Mouse (Mus musculus) cerebellum, adult 9-10 months (tissue): ENCODE measurements around the gene Atxn1.

Experiments
- DNase-seq: peaks from one replicate; pipeline ENCODE4 v3.0.0; 2022

Atxn1 gene

DNA sequence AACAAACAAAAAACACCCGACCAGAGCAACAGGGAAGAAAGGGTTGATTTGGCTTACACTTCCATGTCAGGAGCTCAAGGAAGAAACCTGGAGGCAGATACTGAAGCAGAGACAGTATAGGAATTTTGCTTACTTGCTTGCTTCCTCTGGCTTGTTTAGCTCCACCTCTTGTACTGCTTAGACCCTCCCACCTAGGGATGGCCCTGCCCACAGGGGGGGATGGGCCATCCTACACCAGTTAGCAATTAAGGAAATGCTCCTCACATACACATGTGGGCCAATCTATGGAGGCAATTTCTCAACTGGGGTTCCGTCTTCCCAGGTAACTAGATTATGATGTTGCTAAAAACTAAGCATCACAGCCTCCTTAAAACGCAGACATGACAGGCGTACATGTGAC lies 39.5 kb downstream of the Atxn1 start:
- no peak for DNase-seq

DNA sequence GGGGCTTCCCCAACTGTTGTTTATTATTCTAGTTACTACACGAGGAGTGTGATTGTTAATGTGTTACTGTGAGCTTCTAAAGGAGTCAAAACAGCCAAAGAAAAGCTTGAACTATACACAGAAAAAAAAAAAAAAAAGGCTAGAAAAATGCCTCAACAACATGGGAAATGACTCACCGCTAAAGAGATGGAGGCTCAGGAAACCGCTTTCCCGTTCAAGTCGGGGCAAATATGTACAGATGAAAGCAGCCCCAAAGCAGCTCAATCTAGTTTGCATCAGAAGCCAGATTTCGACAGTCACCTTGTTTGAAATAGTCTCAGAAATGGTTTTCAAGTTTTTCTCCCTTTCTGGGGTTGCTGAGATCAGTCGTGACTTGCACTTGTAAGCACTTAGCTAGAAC lies 40.3 kb downstream of the Atxn1 start:
- DNase-seq, result no peak

GRCm38 (mm10) chr13:45923086-45923485 lies 41.7 kb downstream of the Atxn1 start:
- DNase-seq, result no peak

GRCm38 (mm10) chr13:45922467-45922866 lies 42.3 kb downstream of the Atxn1 start:
- no peak for DNase-seq

DNA sequence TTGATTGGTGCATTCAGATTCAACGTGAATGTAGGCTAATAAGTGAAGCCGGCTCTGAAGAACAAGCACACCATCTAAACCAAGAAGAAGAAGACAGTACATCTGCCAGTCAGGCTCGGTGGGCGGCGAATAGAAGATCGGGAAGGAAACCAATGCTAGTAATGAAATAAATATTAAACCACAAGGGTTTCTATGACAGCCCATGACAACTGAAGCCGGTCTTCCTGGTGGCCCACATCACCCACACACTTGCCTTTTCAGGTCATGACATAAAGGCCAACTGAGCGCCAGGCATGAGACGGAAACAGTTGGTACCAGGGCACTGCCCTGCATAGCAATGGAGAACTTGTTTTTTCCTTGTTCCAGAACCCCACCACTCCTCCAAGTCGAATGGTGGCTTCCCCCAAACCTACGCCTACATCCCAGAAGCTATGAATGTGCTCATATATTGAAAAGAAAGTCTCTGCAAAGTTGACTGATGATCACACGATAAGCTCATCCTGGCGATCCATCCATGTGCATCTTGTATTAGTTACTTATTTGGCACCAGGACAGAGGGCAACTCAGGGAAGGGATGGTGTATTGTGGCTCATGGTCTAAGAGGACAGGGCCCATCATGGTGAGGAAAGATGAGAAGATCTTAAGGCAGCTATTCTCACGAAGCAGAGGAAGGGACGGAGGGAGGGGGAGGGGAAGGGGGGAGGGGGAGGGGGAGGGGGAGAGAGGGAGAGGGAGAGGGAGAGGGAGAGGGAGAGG lies 45.7 kb downstream of the Atxn1 start:
- no peak for DNase-seq

- no peak for DNase-seq
These were observed 46.8 kb downstream of the Atxn1 start for GRCm38 (mm10) chr13:45918006-45918380.

- no peak for DNase-seq
These were observed 47.5 kb downstream of the Atxn1 start for GRCm38 (mm10) chr13:45917058-45918005.

GRCm38 (mm10) chr13:45915921-45916320 lies 48.9 kb downstream of the Atxn1 start:
- DNase-seq, result peak; percentile 63

DNA sequence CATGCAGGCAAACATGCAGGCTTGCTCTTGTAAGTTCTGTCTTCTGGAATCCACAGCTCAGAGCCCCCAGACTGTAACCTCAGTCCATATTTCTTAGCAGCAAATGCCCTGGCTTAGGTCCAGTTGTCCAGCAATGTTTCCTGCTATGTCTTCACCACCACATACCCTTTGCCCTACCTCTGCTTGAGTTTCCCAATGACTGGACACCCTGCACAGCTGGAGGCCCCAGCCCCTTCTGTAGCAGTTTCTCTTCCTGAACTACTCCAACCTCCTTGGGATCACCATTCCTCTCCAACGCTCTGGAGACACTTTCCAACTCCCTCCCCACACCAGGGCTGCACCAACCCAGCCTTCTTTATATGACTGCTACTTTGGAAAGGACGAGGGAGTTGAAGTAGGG lies 49.8 kb downstream of the Atxn1 start:
- DNase-seq, result no peak

DNA sequence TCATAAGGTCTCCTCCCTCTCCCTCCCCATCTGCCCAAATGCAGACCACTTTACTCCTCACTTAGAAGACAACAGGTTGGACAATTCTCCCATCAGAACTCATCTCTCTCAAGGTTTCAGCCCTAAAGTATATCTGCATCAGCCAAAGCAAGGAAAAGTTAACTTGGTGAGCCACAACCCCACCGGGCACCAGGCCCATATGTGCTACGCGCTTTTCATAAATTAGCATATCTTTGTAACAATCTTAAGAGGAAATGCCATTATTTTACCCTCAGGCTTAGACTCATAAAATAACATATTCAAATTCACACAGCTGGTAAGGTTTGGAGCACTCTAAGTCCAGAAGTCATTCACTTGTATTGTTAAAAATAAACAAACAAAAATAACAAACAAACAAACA lies 50.7 kb downstream of the Atxn1 start:
- DNase-seq, result no peak

GRCm38 (mm10) chr13:45911848-45912247 lies 53.0 kb downstream of the Atxn1 start:
- DNase-seq, result no peak

- DNase-seq, result no peak
These were observed 53.7 kb downstream of the Atxn1 start for GRCm38 (mm10) chr13:45911069-45911468.

DNA sequence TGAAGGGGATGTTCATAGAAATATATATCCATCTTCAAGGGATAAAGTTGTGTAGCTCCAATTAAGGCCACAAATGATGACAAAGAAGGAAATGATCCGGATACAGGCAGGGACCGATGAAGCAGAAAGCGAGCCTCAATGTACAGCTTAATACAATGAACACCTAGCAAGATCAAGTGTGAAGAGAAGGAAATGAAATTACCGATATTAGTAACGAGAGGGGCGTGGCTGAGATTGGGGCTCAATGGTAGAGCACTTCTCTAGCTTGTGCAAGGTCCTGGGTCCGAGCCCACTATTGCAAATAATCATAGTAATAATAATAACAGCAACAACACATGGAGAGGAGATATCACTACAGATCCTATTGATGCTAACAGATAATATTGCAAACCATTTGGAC lies 54.5 kb downstream of the Atxn1 start:
- DNase-seq, result no peak

- DNase-seq, result peak; percentile 72
These were observed 57.6 kb downstream of the Atxn1 start for GRCm38 (mm10) chr13:45907181-45907691.

- no peak for DNase-seq
These were observed 58.2 kb downstream of the Atxn1 start for GRCm38 (mm10) chr13:45906438-45907166.

DNA sequence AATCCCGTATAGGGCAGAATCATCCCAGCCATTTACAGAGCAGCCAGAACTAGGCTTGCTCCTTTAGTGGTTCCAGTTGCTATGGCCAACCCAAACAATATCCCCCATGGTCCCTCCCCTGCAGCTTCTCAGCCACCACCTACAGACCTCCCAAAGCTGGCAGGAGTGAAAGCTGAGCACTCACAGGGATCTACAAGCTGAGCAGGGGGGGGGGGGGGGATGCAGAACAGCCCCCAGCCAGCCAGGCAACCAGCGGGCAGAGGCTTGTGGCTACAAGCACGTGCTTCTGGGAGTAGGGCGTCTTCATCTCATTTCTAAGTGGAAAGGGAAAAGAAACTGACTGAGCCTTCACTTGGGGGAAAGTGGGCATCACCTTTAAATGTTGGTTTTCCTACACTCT lies 59.9 kb downstream of the Atxn1 start:
- no peak for DNase-seq

DNA sequence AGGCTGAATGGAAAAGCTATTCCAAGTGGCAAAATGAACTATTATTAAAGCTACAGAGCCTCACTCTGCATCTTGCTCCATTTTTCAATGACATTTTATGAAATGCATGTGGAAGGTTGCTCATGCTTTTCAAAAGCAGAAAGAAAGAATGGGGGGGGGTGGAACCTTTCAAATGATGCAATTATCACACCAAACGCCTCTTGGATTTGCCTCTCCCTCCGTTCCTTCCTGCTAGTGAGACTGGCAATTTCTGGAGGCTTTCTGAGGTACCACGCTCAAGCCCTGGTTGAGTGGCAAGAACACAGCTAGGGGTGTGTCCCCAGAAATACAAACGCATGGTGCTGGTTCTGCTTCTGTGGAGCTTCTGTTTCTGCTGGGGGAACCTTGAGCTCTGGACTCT lies 60.4 kb downstream of the Atxn1 start:
- DNase-seq, result no peak

GRCm38 (mm10) chr13:45903519-45904274 lies 61.1 kb downstream of the Atxn1 start:
- no peak for DNase-seq

- no peak for DNase-seq
These were observed 62.4 kb downstream of the Atxn1 start for GRCm38 (mm10) chr13:45902457-45902856.

DNA sequence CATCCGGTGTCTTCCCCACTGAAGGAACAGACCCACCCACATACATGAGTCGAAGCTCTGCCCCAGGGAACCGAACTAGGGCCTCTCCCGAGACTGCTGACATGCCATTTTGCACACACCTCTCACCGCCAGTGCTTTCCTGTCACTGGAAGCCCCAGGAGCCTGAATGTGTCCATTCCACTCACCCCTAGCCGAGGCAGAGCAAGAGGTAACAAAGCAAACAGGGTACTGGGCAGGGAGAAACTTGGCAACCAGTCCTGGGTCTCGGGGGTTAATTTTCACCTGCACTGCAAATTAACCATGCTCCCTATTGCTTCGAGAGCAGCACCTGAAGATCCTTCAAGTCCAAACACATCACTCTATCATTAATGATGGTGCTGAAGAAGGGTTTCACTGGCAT lies 64.0 kb downstream of the Atxn1 start:
- DNase-seq, result no peak

GRCm38 (mm10) chr13:45897571-45897970 lies 67.2 kb downstream of the Atxn1 start:
- no peak for DNase-seq

DNA sequence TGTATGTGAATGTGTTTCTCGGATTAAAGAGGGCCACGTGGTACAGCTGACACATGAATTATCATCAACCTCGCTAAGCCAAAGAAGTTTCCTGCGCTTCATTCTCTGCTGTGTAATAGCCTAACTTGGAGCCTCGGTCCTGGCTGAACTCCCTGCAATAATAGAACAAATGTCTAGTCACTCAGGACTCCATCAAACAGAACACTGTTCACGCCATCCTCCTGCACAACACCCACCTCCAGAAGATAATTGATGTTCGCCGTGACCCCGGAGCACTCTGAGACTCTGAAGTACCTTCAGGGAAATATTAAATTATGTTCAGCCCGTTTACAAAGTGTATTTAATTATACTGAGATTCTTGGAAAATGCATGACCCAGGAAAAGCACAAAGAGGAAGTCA lies 70.0 kb downstream of the Atxn1 start:
- DNase-seq, result no peak
